Mouse (Mus musculus) midbrain, embryonic 11.5 days (tissue): ENCODE data around the gene H2-Eb1. TPM values are rescaled to one million over a fixed set of nuclear protein-coding genes. Genes with fewer than 3 reads are reported as not detected.

ENCODE experiments used
- ATAC-seq: fragments of 200-750 bp; cut with Nextera tagmentation; 2 replicates; pipeline ENCODE4 v1.8.0; 2017; ENCODE audit warnings: moderate TSS enrichment, moderate library complexity; ENCODE audit not compliant: low FRiP score
- DNase-seq: peaks from one replicate; pipeline ENCODE4 v3.0.0; 2015; ENCODE audit warnings: low spot score; ENCODE audit errors: missing footprints
- H3K27ac ChIP-seq: fragments of 300-500 bp; sonication (generic); 2 replicates; pipeline ENCODE4 v1.5.1; 2014; ENCODE audit warnings: low read depth, low read length
- H3K27me3 ChIP-seq: fragments of 300-500 bp; sonication (generic); 2 replicates; pipeline ENCODE4 v1.6.1; 2014; ENCODE audit warnings: mild to moderate bottlenecking, low read length, moderate library complexity, mixed read lengths; ENCODE audit not compliant: control insufficient read depth, insufficient read depth
- H3K36me3 ChIP-seq: fragments of 300-500 bp; sonication (generic); 2 replicates; pipeline ENCODE4 v1.6.1; 2014; ENCODE audit warnings: mild to moderate bottlenecking, low read length, moderate library complexity, mixed read lengths; ENCODE audit not compliant: control insufficient read depth, insufficient read depth
- H3K4me1 ChIP-seq: fragments of 300-500 bp; sonication (generic); 2 replicates; pipeline ENCODE4 v1.6.1; 2014; ENCODE audit warnings: low read length; ENCODE audit not compliant: control insufficient read depth, insufficient read depth
- H3K4me2 ChIP-seq: fragments of 300-500 bp; sonication (generic); 2 replicates; pipeline ENCODE4 v1.6.1; 2014; ENCODE audit warnings: mild to moderate bottlenecking, moderate library complexity
- H3K4me3 ChIP-seq: fragments of 300-500 bp; sonication (generic); 2 replicates; pipeline ENCODE4 v1.5.1; 2014; ENCODE audit warnings: low read depth, low read length
- H3K9ac ChIP-seq: fragments of 300-500 bp; sonication (generic); 2 replicates; pipeline ENCODE4 v1.6.1; 2014; ENCODE audit warnings: low read length
- H3K9me3 ChIP-seq: fragments of 300-500 bp; sonication (generic); 2 replicates; pipeline ENCODE4 v1.6.1; 2016; ENCODE audit warnings: low read length; ENCODE audit not compliant: control insufficient read depth
- WGBS: fragments of 180-500 bp; shearing (Covaris S2); extraction: QIAGEN DNeasy Blood & Tissue Kit; methylation state at CpG from one replicate; pipeline ENCODE4 v1.1.7; 2014; 5-methylcytosine and 5-hydroxymethylcytosine counted together
- polyA plus RNA-seq: library from polyadenylated mRNA; unstranded; fragments of >200 nt; fragmentation: Nextera tagmentation; extraction: Ambion mirVana; gene quantifications from 2 replicates; pipeline ENCODE4 v1.2.1, GENCODE M21; 2014

The H2-Eb1 gene
- polyA plus RNA-seq, 1 experiment from 2014 or later = 1.7 TPM

DNA sequence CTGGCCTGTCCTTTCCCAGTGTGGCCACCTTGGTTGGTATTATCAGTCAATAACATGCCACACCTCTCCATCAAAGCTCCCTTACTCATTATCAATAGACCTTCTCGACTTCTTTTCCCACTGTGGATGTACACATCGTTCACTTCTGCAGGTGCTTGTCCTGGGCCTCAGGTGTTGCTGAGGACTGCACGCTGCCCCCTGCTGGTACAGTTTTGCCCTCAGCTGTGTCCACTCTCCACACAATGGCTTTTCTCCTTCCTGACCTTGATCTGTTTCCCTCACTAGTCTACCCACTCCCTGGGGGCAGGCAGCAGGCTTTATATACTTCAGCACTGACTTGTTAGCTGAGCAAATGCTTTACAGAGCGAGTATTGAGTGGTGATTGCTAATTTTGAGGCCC lies 19.8 kb upstream of the H2-Eb1 start:
- H3K9ac ChIP-seq = no peak overlapping the region
- WGBS = 41% methylated on average over 4 of the region's 4 CpGs
- DNase-seq = no peak
- H3K4me3 ChIP-seq = no peak overlapping the region
- no peak overlapping the region for H3K27ac ChIP-seq
- H3K4me2 ChIP-seq = no peak overlapping the region
- H3K27me3 ChIP-seq = no peaks in the 10 kb centered on the region
- no peaks in the 10 kb centered on the region for H3K36me3 ChIP-seq
- ATAC-seq = no peak
- H3K4me1 ChIP-seq = no peaks in the 10 kb centered on the region
- no peaks in the 10 kb centered on the region for H3K9me3 ChIP-seq

DNA sequence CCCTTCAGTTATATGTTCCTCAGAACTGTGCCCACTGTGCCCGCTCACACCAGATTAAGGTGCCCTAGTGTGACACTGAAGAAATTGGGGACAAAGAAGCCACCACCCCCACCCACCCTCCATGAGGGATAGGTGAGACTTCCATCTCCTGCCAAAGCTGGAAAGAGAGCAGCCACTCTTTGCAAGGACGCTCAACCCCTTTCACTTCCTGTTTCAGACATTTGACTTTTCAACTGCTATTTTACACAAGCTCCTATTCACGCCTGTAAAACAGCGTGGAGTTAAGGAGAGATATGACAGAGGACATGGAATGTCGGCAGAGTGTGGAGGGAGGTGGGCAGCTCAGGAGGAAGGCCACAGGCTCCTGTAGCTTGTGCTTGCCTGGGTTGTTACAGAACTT lies 19.2 kb upstream of the H2-Eb1 start:
- ATAC-seq = no peak

DNA sequence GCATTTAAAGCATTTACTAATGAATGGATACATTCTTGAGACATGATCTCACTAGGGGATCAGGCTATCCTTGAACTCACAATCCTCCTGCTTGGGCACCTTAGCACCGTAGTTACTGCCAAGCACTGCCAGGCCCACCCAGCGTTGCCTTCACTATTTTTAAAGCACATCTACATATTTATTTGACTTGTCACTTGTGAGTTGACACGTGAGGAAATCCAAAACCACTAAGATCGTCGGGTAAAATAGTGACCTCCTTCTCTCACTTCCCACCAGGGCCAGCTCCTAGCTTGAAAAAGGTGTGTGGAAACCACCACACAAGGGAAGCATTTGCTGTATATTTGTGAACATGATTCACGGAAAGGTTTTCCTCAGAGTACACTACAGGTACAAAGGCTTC lies 18.7 kb upstream of the H2-Eb1 start:
- Histone ChIP-seq H3K4me1 (no peaks in the 10 kb centered on the region), H3K9ac (no peak overlapping the region), H3K4me2 (no peak overlapping the region), H3K36me3 (no peaks in the 10 kb centered on the region), H3K27ac (no peak overlapping the region), H3K9me3 (no peaks in the 10 kb centered on the region), H3K27me3 (no peaks in the 10 kb centered on the region), H3K4me3 (no peak overlapping the region)
- ATAC-seq = no peak
- WGBS = 76% methylated on average over 6 of the region's 6 CpGs
- DNase-seq = no peak

More for the DNA sequence above, 19.2 kb upstream of the H2-Eb1 start:
- DNase-seq = no peak
- 86% methylated on average over 5 of the region's 5 CpGs for WGBS
- H3K9ac ChIP-seq = no peak overlapping the region
- H3K9me3 ChIP-seq = no peaks in the 10 kb centered on the region
- no peaks in the 10 kb centered on the region for H3K27me3 ChIP-seq
- no peak overlapping the region for H3K4me3 ChIP-seq
- H3K4me1 ChIP-seq = no peaks in the 10 kb centered on the region
- no peak overlapping the region for H3K27ac ChIP-seq
- no peak overlapping the region for H3K4me2 ChIP-seq
- no peaks in the 10 kb centered on the region for H3K36me3 ChIP-seq

GRCm38 (mm10) chr17:34287648-34288047 lies 18.0 kb upstream of the H2-Eb1 start, which contains the start of gene H2-Aa:
H2-Aa (minus strand) TSS chr17:34287823.
- Histone ChIP-seq H3K4me3 (no peak within 1 kb of the TSS), H3K4me1 (no peaks in the 10 kb centered on the region), H3K27me3 (no peaks in the 10 kb centered on the region), H3K27ac (no peak within 1 kb of the TSS), H3K9ac (no peak within 1 kb of the TSS), H3K9me3 (no peaks in the 10 kb centered on the region), H3K4me2 (no peak within 1 kb of the TSS), H3K36me3 (no peaks in the 10 kb centered on the region)
- DNase-seq (peak; percentile 93), ATAC-seq (peak; percentile 44; the same call in 1 of the 2 replicates)
- 16% methylated on average over 8 of the region's 8 CpGs for WGBS

GRCm38 (mm10) chr17:34288131-34288530 lies 17.5 kb upstream of the H2-Eb1 start:
- WGBS = 78% methylated on average over 3 of the region's 3 CpGs
- H3K4me3 ChIP-seq = no peak overlapping the region
- no peaks in the 10 kb centered on the region for H3K36me3 ChIP-seq
- no peaks in the 10 kb centered on the region for H3K4me1 ChIP-seq
- H3K9me3 ChIP-seq = no peaks in the 10 kb centered on the region
- no peak overlapping the region for H3K4me2 ChIP-seq
- ATAC-seq (no peak), DNase-seq (no peak)
- H3K27me3 ChIP-seq = no peaks in the 10 kb centered on the region
- no peak overlapping the region for H3K27ac ChIP-seq
- H3K9ac ChIP-seq = no peak overlapping the region

GRCm38 (mm10) chr17:34291609-34292008 lies 14.1 kb upstream of the H2-Eb1 start:
- ATAC-seq (peak; percentile 91), DNase-seq (peak; percentile 98)
- Histone ChIP-seq H3K4me1 (no peaks in the 10 kb centered on the region), H3K36me3 (no peaks in the 10 kb centered on the region), H3K4me3 (no peak overlapping the region), H3K9ac (no peak overlapping the region), H3K27me3 (no peaks in the 10 kb centered on the region), H3K9me3 (no peaks in the 10 kb centered on the region), H3K4me2 (no peak overlapping the region), H3K27ac (no peak overlapping the region)
- WGBS = 13% methylated on average over 8 of the region's 8 CpGs

GRCm38 (mm10) chr17:34292570-34292969 lies 13.1 kb upstream of the H2-Eb1 start:
- Histone ChIP-seq H3K4me3 (no peak overlapping the region), H3K9me3 (no peaks in the 10 kb centered on the region), H3K9ac (no peak overlapping the region), H3K4me1 (no peaks in the 10 kb centered on the region), H3K27me3 (no peaks in the 10 kb centered on the region), H3K4me2 (no peak overlapping the region), H3K36me3 (no peaks in the 10 kb centered on the region), H3K27ac (no peak overlapping the region)
- 88% methylated on average over 4 of the region's 4 CpGs for WGBS
- DNase-seq = no peak
- no peak for ATAC-seq

DNA sequence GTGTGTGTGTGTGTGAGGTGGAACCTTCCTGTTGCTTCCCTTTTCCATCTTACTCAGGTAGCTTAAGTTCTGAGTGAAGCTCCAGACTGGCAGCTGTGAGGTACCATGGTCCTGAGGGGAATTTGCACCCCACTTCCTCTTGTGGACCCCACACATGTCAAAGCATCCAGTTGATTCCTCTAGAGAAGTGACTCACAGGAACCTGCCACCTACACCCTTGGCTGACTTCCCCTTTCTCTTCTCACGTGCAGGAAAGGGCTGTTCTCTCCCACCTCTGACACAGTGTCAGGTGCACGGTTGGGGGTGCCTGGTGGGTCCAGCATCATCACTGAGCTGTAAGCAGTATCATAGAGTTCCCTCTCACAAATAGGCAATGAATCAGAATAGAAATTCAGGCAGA lies 12.1 kb upstream of the H2-Eb1 start:
- 56% methylated on average over 2 of the region's 2 CpGs for WGBS
- no peak for ATAC-seq
- H3K9me3 ChIP-seq = no peaks in the 10 kb centered on the region

DNA sequence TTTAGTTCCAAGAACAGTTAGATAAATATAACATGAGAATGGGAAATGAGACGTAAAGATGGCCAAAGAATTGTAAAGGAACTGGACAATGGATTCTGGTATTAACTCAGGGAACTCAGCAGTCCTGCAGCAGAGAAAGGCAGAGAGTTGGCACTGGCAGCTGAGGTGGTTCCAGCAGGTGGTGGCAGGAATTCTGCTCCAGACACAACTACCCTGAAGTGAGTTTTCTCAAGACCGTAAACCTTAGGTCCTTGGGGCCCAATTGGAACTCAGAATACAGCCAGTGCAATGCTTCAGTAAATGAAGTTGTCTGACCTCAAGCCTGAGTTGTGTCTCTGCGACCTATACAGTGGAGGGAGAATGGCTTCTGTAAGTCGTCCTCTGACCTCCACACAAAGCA lies 11.4 kb upstream of the H2-Eb1 start:
- ATAC-seq (no peak), DNase-seq (no peak)
- Histone ChIP-seq H3K9me3 (no peaks in the 10 kb centered on the region), H3K4me2 (no peak overlapping the region), H3K27ac (no peak overlapping the region), H3K4me1 (no peaks in the 10 kb centered on the region), H3K4me3 (no peak overlapping the region), H3K9ac (no peak overlapping the region), H3K36me3 (no peaks in the 10 kb centered on the region), H3K27me3 (no peaks in the 10 kb centered on the region)
- 72% methylated on average over 4 of the region's 4 CpGs for WGBS

More for the DNA sequence above, 12.1 kb upstream of the H2-Eb1 start:
- H3K4me1 ChIP-seq = no peaks in the 10 kb centered on the region
- no peak overlapping the region for H3K27ac ChIP-seq
- H3K9ac ChIP-seq = no peak overlapping the region
- no peak overlapping the region for H3K4me3 ChIP-seq
- H3K4me2 ChIP-seq = no peak overlapping the region
- DNase-seq = no peak
- no peaks in the 10 kb centered on the region for H3K27me3 ChIP-seq
- H3K36me3 ChIP-seq = no peaks in the 10 kb centered on the region

- ATAC-seq = no peak
- DNase-seq = no peak
- Histone ChIP-seq H3K36me3 (no peaks in the 10 kb centered on the region), H3K4me1 (no peaks in the 10 kb centered on the region), H3K9me3 (no peaks in the 10 kb centered on the region), H3K27ac (no peak overlapping the region), H3K4me2 (no peak overlapping the region), H3K9ac (no peak overlapping the region), H3K27me3 (no peaks in the 10 kb centered on the region), H3K4me3 (no peak overlapping the region)
Observed at GRCm38 (mm10) chr17:34295307-34295706, 10.4 kb upstream of the H2-Eb1 start.
